Mouse (Mus musculus) layer of hippocampus, adult 11-12 months (tissue): ENCODE measurements around the gene Gm49396.

ENCODE experiments used
- DNase-seq: peaks from one replicate; pipeline ENCODE4 v3.0.0; 2022; ENCODE audit warnings: low spot score

Gm49396 gene

DNA sequence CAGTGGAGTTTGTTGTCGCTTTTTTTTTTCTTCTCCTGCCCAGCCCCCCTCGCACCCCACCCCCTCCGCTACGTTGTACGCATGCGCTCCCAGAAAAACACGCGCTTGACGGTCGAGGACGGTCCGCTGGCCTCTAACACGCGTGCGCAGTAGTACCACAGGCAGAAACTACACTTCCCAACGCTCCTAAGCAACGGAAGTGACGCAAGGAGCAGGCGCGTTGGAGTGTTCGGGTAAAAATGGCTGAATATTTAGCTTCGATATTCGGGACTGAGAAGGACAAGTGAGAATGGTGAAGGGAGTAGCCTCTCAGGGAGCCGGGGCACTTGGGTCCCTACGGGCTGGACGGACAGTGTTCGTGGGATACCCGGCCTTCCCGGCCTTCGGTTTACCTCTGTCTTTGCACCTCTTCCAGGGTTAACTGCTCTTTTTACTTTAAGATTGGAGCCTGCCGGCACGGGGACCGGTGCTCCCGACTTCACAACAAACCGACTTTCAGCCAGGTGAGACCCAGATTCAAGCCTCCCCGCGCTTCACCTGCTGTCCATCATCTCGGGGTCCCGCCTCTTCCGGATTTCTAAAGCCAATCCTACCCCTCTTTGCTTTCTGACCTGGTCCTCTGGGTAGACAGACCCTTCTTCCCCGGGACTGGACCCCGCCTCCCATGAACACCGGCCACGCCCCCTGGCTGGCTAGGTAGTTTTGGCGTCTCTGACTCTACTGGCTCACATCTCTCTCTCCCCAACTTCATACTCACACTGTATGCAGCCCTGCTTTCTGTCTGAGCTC, at the start of gene Gm49396, which contains the start of the genes U2af1l4 and Psenen:
Gene Gm49396, plus strand, starts transcription at position 228 of the 789 bp plus-strand sequence.
Gene U2af1l4, plus strand, starts transcription at position 185 of the 789 bp plus-strand sequence.
Gene Psenen, minus strand, starts transcription at position 511 of the 789 bp plus-strand sequence.
- peak; percentile 97 for DNase-seq

DNA sequence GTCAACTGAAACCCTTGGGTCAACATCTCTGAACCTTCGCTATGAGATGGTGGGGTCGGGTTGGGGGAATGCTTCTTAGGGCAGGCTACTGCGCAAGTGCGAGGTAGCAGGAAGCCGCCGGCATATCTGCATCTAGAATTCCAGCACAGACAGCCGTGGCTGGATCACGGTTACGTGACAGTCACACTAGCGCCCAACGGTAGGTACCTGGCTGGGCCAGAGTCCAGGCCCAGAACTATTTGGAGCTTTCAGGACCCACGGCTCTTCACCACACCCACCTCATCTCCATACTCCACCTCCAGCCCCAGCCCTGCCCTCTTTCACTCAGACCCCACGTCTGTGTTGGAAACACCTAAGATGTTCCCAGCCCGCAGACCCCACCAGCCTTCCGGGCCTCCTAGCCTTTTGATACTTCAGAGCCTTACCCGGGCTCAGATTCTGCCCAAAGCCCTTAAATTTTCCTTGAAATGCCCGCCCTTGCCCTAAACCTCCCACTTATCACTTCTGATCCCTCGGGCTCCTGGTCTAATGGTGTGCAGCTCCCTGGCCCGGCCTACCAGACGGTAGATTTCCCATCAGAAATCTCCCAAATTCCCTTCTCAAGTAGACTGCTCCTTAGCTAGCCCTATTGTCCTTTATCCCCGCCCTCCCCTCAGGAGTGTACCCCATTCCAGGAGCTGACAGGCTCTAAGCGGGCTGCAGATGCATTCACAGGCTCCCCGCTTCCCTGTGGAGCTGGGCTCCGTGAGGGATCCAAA, 48.0 kb upstream of the Gm49396 start:
- no peak for DNase-seq

DNA sequence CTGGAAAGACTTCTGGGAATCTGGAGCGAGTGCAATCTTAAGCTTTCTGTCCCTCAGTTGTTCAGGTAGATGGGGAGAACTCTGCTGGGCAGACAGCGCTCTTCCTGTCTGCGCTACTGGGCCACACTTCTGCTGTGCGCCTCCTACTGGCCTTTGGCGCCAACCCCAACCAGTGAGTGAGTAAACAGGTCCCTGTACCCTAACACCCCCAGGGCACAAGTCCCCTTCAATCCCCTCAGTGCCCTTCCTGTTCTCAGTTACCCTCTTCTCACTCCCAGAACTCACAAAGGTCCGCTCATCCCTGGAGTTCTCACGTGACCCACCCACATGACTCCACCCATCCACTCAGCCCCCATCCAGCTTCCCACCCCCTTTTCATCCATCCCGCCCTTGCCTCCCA, 44.8 kb upstream of the Gm49396 start:
- DNase-seq = no peak

DNA sequence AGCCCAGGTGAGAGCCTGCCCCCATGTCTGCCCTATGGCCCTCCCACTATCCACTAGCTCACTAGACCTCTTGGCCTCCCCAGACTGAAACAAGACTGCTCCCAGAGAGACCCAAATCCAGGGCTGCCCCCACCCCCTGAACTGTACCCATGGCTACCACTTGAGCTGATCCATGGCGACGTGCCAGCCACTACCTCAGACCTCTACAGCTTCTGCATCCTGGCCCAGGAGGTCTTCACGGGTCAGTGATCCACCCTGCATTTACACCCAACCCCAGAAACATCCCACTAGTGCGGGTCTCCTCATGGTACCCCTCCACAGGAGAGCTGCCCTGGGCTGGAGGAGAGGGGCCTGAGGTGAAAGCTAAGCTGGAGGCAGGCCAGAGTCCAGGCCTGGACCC, 42.7 kb upstream of the Gm49396 start:
- no peak for DNase-seq

DNA sequence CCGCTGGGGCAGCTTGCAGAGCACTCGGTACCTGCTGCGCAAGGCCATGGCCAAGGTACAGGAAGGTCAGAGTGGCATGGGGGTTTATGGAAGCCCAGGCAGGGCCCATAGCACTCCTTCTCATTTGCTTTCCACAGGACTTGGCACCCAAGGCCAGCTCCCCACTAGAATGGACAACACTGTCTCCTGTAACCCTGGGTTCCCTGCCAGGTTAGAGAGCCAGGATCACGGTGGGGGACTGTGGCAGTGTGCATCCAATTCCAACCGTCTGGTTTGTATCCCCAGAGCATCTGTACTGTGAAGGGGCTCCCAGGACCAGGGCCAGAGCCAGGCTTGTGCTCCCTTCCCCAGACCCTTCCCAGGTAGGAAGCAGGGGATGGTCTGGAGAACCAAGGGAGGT, 42.3 kb upstream of the Gm49396 start:
- DNase-seq = no peak

DNA sequence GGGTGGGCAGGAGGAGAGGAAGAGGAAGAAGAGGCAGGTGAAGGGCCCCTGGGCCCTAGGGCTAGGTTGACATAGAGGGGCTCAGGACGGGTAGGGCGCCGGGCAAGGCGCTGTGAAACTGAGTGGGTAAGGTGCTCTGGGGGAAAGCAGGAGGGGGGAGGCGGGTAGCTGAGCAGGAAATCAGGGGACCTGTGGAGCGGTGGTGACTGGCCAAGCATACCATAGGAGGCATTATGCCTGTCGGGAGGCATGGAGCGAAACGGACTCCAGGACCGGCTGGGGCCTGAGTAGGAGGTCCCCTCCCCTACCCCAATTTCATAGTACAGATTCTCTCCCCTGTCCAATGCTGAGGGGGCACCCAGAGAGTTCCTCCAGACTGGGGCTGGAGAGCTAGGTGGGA, 40.3 kb upstream of the Gm49396 start:
- DNase-seq = no peak

DNA sequence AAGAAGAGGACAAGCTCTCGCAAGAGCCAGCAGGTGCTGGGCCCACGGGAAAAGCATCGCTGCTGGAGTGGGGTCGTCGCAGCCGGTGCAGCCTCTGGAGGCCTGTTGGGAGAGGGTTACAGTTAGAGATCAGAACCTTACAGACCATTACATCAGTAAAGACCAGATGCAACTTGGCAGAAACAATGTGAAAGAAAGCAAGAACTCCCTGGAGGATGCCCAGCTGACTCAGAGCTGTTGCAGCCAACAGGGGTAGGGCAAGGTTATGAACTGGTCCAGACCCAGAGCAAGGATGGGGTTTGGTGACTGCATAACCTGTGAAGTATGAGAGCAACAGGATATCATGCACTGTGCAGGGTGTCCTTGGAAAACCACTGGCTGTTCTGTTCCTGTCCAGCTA, 38.7 kb upstream of the Gm49396 start:
- DNase-seq = no peak

DNA sequence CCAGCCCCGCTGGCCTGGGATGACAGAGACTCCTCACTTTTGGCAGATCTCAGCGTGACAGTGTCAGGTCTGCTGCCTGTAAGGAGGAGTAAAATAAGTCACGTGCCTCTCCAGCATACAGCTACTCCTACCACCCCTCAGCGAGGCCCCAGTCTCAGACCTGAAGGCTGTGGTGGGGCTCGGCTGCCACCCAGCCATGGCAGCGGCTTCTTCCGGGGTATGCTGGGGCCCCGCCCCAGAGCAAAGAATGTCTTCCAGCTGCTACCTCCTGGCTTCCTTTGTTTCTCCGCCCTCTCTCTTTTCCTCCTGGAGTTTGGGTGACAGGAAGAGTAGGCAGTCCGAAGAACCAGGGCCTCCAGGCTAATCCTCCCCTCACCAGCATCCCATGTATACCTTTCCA, 37.2 kb upstream of the Gm49396 start:
- DNase-seq = no peak

GRCm38 (mm10) chr7:30526399-30526798, 36.7 kb upstream of the Gm49396 start:
- DNase-seq = no peak

- DNase-seq = no peak
These were observed 36.2 kb upstream of the Gm49396 start for GRCm38 (mm10) chr7:30526981-30527380.

GRCm38 (mm10) chr7:30531291-30531815, 31.8 kb upstream of the Gm49396 start:
- peak; percentile 46 for DNase-seq

- peak; percentile 54 for DNase-seq
These were observed 30.2 kb upstream of the Gm49396 start for GRCm38 (mm10) chr7:30532931-30533330.

DNA sequence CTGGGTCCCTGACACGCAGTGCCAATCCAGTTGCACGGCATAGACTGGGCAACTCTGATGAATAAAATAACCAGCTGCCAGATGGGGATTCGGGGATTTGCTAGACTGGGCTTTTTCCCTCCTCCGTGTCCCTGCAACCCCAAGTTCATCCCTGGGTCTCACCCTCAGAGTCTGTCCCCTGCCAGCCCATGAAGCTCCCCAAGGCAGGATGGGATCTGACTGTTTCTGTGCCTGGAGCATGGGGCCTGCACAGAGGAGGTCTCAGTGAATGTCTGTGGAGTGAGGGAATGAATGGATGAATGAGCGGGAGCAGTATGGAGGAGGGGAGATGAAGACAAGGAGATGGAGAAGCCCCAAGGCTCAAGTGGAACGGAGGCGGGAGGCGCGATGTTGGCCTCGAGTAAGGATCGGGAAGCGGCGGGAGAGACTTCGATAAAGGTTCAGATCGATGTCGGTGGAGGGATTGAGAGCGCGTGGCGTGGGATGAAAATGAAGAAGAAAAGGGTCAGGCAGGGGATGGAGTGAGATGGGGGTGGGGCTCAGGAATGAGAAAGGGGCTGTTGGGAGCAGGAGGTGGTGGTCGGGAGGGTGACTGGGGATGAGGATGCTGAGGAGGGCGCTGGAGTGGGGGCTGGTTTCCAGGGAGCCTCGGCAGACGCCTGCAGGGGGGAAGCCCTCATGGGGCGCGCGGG, 29.1 kb upstream of the Gm49396 start:
- no peak for DNase-seq

DNA sequence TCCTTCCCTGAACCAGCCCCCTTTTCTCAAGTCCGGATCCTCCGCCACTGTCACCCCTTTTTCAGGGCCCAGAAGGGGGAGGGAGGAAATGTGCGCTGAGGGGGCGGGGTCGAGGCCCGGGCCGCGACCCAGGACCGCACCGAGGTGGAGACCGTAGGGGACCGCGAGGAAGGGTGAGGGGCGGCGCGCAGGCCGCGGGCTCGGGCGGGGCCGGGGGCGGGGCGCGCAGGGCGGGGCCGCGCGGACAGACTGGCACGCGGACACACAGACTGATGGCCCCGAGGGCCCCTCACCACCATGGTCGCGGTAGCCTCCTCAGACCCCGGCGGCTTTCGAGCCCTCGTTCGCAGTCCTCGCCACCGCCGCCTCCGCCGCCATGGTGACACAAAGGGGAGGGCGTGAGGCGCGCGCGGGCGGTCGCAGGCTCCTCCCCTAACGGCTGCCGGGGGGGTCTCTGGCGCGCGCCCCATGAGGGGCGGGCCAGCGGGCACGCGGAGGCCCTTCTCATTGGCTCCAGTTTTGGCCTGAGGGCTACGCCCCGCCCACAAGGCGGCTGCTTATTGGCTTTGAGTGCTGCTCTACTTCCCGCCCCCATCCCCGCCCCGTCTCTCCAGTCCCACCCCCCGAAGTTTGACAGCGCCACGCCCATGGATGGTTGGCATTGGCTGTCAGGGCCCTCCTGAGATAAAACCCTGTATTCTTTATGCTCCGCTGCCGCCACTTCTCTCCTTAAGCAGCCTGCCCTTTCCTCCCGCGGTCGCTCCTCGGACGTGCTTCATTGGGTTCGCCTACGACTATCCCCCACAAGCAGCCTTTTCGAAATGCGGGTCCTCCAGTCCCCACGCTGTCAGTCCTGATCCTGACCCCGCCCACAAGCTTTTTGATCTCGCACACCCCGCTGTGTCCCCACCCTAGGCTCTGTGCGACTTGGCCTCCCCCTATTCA, 28.2 kb upstream of the Gm49396 start, which contains the start of gene Arhgap33:
Gene Arhgap33, minus strand, starts transcription at position 428 of the 945 bp plus-strand sequence.
- peak; percentile 98 for DNase-seq

- no peak for DNase-seq
These were observed 22.6 kb upstream of the Gm49396 start for GRCm38 (mm10) chr7:30540572-30540971.

DNA sequence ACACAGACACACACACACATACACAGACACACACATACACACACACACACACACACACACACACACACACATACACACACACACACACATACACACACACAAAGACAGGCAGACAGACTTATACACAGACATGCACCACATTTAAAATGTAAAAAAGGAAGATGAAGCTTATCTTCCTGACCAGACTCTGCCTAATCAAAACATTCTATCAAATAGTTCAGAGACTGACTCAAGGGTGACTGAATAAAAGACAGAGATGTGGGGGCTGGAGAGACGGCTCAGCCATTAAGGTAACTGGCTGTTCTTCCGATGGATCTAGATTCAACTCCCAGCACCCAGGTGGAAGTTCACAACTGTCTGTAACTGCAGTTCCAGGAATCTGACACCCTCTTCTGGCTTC, 18.8 kb upstream of the Gm49396 start:
- DNase-seq = no peak

- no peak for DNase-seq
These were observed 13.3 kb upstream of the Gm49396 start for GRCm38 (mm10) chr7:30549880-30550279.

DNA sequence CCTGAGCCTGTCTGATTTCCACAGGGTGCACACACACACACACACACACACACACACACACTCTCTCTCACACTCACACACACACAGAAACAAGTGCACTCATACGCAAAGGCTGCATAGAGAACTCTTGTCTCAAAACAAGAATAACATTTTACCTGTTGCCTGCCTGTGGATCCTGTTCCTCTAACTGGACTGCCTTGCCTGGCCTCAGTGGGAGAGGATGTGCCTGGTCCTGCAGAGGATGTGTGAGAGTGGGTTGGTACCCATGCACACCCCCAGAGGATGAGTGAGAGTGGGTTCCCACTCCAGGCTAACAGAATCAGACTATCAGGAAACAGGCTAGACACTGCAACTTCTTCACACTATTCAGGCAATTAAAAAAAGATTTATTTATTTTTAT, 12.5 kb upstream of the Gm49396 start:
- DNase-seq = no peak

GRCm38 (mm10) chr7:30551445-30552101, 11.6 kb upstream of the Gm49396 start:
- no peak for DNase-seq
